Mouse (Mus musculus) stomach, postnatal 0 days (tissue): ENCODE measurements around the gene Trim44.

Source experiments
- CTCF ChIP-seq: IDR thresholded peaks from 2 replicates; pipeline ENCODE4 v1.5.1; 2016; ENCODE audit warnings: antibody characterized with exemption, low read depth, mild to moderate bottlenecking, moderate library complexity
- EP300 ChIP-seq: optimal IDR thresholded peaks from 2 replicates; pipeline ENCODE3; 2016; ENCODE audit warnings: antibody characterized with exemption

GRCm38 (mm10) chr2:102446851-102447250, 39.2 kb upstream of the Trim44 start:
- TF ChIP-seq CTCF (no peak), EP300 (no peak)
